12 mouse cellular contexts compared by ENCODE assay signal in the genomic region with DNA sequence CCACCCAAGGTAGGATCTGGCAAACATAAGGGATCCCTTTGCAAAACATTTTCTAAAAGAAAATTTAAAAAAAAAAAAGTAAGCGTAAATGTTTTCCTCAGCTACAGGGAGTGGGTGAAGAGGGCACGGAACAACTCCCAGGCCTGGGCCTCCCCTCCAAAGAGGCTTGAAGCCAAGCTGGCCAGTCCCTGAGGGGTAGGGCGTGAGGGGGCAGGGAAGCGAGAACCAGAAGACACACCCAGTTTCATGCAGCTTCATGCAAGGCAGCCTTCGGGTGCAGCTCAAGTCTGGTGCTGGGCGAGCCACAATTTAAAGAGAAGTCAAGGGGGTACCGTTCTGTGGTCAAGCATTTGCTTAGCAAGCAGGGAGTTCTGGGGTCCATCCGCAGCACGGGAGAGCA. TPM values are rescaled to one million over a fixed set of nuclear protein-coding genes. Genes with fewer than 3 reads are reported as not detected.
DNase-seq lines count a peak whose midpoint lies in the region; ATAC-seq and TF ChIP-seq lines count a peak whose summit lies in the region.
"Had no signal": no experiment of that assay in that cellular context is flagged by ENCODE, and none has a peak within 500 bp of the region (broad histone marks: within the 10 kb centered on the region; RNA-seq: fewer than 3 reads in every experiment).

No protein-coding gene starts in this region.

- intact Hi-C loops in heart, adult 2 months (cut with DNase I) = loop anchor here (10.0 kb wide), 1 partner anchor 569 kb away; a partner anchor contains a TSS

- H3K79me2 ChIP-seq in heart, adult 2 months (replicated peaks; ENCODE audit: control insufficient read depth, insufficient read depth, low read length) = peaks cover 6% of the 10 kb centered on the region; the same call in 1 of the 2 replicates

- 24% methylated on average over 9 of the region's 9 CpGs for WGBS in heart, adult 2 months
- 24% methylated on average over 9 of the region's 9 CpGs for WGBS in lung, adult 2 months
- 79% methylated on average over 9 of the region's 9 CpGs for WGBS in midbrain, embryonic 10.5 days

- peaks cover 69% of the 10 kb centered on the region for H3K4me1 ChIP-seq in G1E (ENCODE audit: insufficient read depth, low read depth, low read length)
- peaks cover 42% of the 10 kb centered on the region for H3K4me1 ChIP-seq in heart, adult 2 months (ENCODE audit: control insufficient read depth, insufficient read depth, low read length)
- H3K4me1 ChIP-seq in lung, adult 2 months (ENCODE audit: control insufficient read depth, insufficient read depth, low read length) = peaks cover 49% of the 10 kb centered on the region
- H3K4me1 ChIP-seq in midbrain, embryonic 10.5 days = peaks cover 10% of the 10 kb centered on the region

- peak overlapping the region; percentile 62 for H3K9ac ChIP-seq in heart, adult 2 months (ENCODE audit: low read depth, low read length)
- H3K9ac ChIP-seq: liver, embryonic 15.5 days had no signal

- peaks cover under 1% of the 10 kb centered on the region; the same call in 1 of the 2 replicates for H3K9me3 ChIP-seq in G1E (replicated peaks)
- H3K9me3 ChIP-seq in midbrain, embryonic 10.5 days (replicated peaks) = no peaks in the 10 kb centered on the region
- H3K9me3 ChIP-seq: liver, embryonic 15.5 days had no signal

- TF ChIP-seq CTCF in G1E (IDR thresholded peaks at IDR 0.05; ENCODE audit: low read depth, low read length) = no peak
- no peak for TF ChIP-seq CTCF in heart, adult 2 months (IDR thresholded peaks at IDR 0.05)
- no peak for TF ChIP-seq CTCF in lung, adult 2 months (IDR thresholded peaks at IDR 0.05; ENCODE audit: insufficient read depth, low read length)

- peaks cover 10% of the 10 kb centered on the region for H3K36me3 ChIP-seq in G1E (replicated peaks)
- peaks cover 30% of the 10 kb centered on the region for H3K36me3 ChIP-seq in heart, adult 2 months (ENCODE audit: control insufficient read depth, insufficient read depth, low read length)
- no peaks in the 10 kb centered on the region for H3K36me3 ChIP-seq in midbrain, embryonic 10.5 days
- H3K36me3 ChIP-seq: liver, embryonic 15.5 days had no signal

- H3K4me3 ChIP-seq in G1E (ENCODE audit: low read depth, low read length) = peak overlapping the region; percentile 11; the same call in 1 of the 2 replicates
- peak overlapping the region; percentile 99 for H3K4me3 ChIP-seq in heart, adult 2 months
- no peak overlapping the region for H3K4me3 ChIP-seq in lung, adult 2 months (replicated peaks; ENCODE audit: extremely low read depth, low read depth, low read length)
- no peak overlapping the region for H3K4me3 ChIP-seq in midbrain, embryonic 10.5 days
- H3K4me3 ChIP-seq: erythroblast, embryonic 14.5 days; layer of hippocampus, adult 2 months; liver, embryonic 15.5 days had no signal

- H3K27ac ChIP-seq in heart, adult 2 months = peak overlapping the region; percentile 100
- H3K27ac ChIP-seq in midbrain, embryonic 10.5 days (replicated peaks) = no peak overlapping the region
- H3K27ac ChIP-seq: liver, embryonic 15.5 days had no signal

- DNase-seq in 3T3-L1 (ENCODE audit: low read depth, low spot score) (peak; percentile 67), G1E (ENCODE audit: low spot score) (no peak), MN1 (ENCODE audit: low spot score) (no peak)
- peak; percentile 81 to 82 for DNase-seq in heart, adult 2 months
- peak; percentile 54 for DNase-seq in lung, adult 2 months
- DNase-seq in kidney, postnatal 36 days = no peak
- no peak for DNase-seq in midbrain, embryonic 10.5 days (ENCODE audit: low spot score)
- DNase-seq: cerebellum, adult 18-20 months had no signal

- peaks cover 26% of the 10 kb centered on the region for H3K27me3 ChIP-seq in G1E (ENCODE audit: insufficient read depth, low read length)
- no peaks in the 10 kb centered on the region for H3K27me3 ChIP-seq in heart, adult 2 months (ENCODE audit: control insufficient read depth, insufficient read depth, low read length)
- peaks cover 83% of the 10 kb centered on the region for H3K27me3 ChIP-seq in midbrain, embryonic 10.5 days (ENCODE audit: low read depth, poor library complexity, severe bottlenecking)

- no peak for TF ChIP-seq POLR2A in heart, adult 2 months (IDR thresholded peaks at IDR 0.05; ENCODE audit: insufficient read depth, low read depth, low read length)
- no peak for TF ChIP-seq POLR2A in lung, adult 2 months (IDR thresholded peaks at IDR 0.05; ENCODE audit: borderline replicate concordance, extremely low read depth, low read depth, low read length)

- TF ChIP-seq EP300 in heart, adult 2 months (IDR thresholded peaks at IDR 0.05; ENCODE audit: insufficient read depth, low read depth, low read length) = no peak

- no peak for ATAC-seq in G1E (ENCODE audit: extremely low read depth, insufficient number of reproducible peaks, low FRiP score, poor library complexity, severe bottlenecking)
- ATAC-seq in CD4-positive, CD25-positive, alpha-beta regulatory T cell, adult 4 months = no peak

RNA-seq across cellular contexts. Expression of a gene that starts 7.0 kb away (rescaled TPM):
- total RNA-seq in G1E (2014; fragmentation: Nextera tagmentation) = 13.1 and 15.0 TPM in 2 replicates
- total RNA-seq in G1E (2017) = 3.1 and 3.8 TPM in 2 replicates
- 37.0 and 39.4 TPM in 2 replicates for polyA plus RNA-seq in G1E (2012)
- 100 to 1,000 TPM; 219 to 225 TPM for total RNA-seq in heart, adult 2 months (2021)
- polyA plus RNA-seq in heart, adult 2 months (2012; rRNA removed) = 114 and 135 TPM in 2 replicates
- 270 and 280 TPM in 2 replicates for polyA plus RNA-seq in lung, adult 2 months (2012; rRNA removed)
- 1 to 10 TPM; 1.8 to 3.1 TPM for polyA plus RNA-seq in CD4-positive, CD25-positive, alpha-beta regulatory T cell, adult 4 months (2017; shearing (Covaris generic))
- 16.7 and 21.8 TPM in 2 replicates for polyA plus RNA-seq in midbrain, embryonic 10.5 days (2016; fragmentation: Nextera tagmentation; extraction: Ambion mirVana)

RNA-seq across cellular contexts. Expression of a gene that starts 24.3 kb away (rescaled TPM):
- total RNA-seq in G1E (2014; fragmentation: Nextera tagmentation) (81.1 and 87.5 TPM in 2 replicates), G1E (2017) (69.3 and 70.3 TPM in 2 replicates)
- 42.1 and 63.5 TPM in 2 replicates for polyA plus RNA-seq in G1E (2012)
- 10 to 100 TPM; 93.0 to 94.7 TPM for total RNA-seq in heart, adult 2 months (2021)
- 85.8 and 134 TPM in 2 replicates for polyA plus RNA-seq in heart, adult 2 months (2012; rRNA removed)
- polyA plus RNA-seq in lung, adult 2 months (2012; rRNA removed) = 115 and 147 TPM in 2 replicates
- polyA plus RNA-seq in CD4-positive, CD25-positive, alpha-beta regulatory T cell, adult 4 months (2017; shearing (Covaris generic)) = 100 to 1,000 TPM; 105 to 122 TPM
- 16.9 and 20.4 TPM in 2 replicates for polyA plus RNA-seq in midbrain, embryonic 10.5 days (2016; fragmentation: Nextera tagmentation; extraction: Ambion mirVana)

RNA-seq across cellular contexts. Expression of a gene that starts 45.6 kb away (rescaled TPM):
- total RNA-seq in G1E (2014; fragmentation: Nextera tagmentation) = 109 and 180 TPM in 2 replicates
- 53.7 and 77.6 TPM in 2 replicates for total RNA-seq in G1E (2017)
- 25.8 and 26.3 TPM in 2 replicates for polyA plus RNA-seq in G1E (2012)
- 10 to 100 TPM; 89.6 to 92.6 TPM for total RNA-seq in heart, adult 2 months (2021)
- 77.4 and 85.9 TPM in 2 replicates for polyA plus RNA-seq in heart, adult 2 months (2012; rRNA removed)
- 81.9 and 102 TPM in 2 replicates for polyA plus RNA-seq in lung, adult 2 months (2012; rRNA removed)
- polyA plus RNA-seq in CD4-positive, CD25-positive, alpha-beta regulatory T cell, adult 4 months (2017; shearing (Covaris generic)) = 10 to 100 TPM in 1 of 2 experiments, 1 to 10 TPM in 1; 7.0 to 15.7 TPM
- polyA plus RNA-seq in midbrain, embryonic 10.5 days (2016; fragmentation: Nextera tagmentation; extraction: Ambion mirVana) = 33.9 and 43.9 TPM in 2 replicates

Comparison
In these comparisons a context has a peak if more than half of its experiments do, and no peak if none do; other contexts are left out.
1. DNase-seq: peak in 3T3-L1 (single experiment), heart, adult 2 months (2 of 2) and lung, adult 2 months (single experiment); none in G1E (single experiment), MN1 (single experiment), kidney, postnatal 36 days (0 of 2) and midbrain, embryonic 10.5 days (single experiment).
2. H3K4me3 ChIP-seq: peak in G1E (single experiment) and heart, adult 2 months (single experiment); none in lung, adult 2 months (single experiment) and midbrain, embryonic 10.5 days (single experiment).